Mouse (Mus musculus) testis, adult 2 months (tissue): ENCODE data around the gene Mospd3.
A peak's percentile ranks its signal among the peaks of the same experiment; 100 is the strongest.

ENCODE experiments used
- CTCF ChIP-seq: fragments of 200-500 bp; IDR thresholded peaks from 2 replicates; pipeline ENCODE4 v1.5.1; 2012; ENCODE audit warnings: low read depth, mild to moderate bottlenecking, inconsistent platforms, low read length, moderate library complexity; ENCODE audit not compliant: control insufficient read depth, insufficient read depth, insufficient replicate concordance
- POLR2A ChIP-seq: fragments of 200-500 bp; IDR thresholded peaks from 2 replicates; pipeline ENCODE4 v1.6.1; 2012; ENCODE audit warnings: low read depth, mild to moderate bottlenecking, inconsistent platforms, low read length, moderate library complexity; ENCODE audit not compliant: control insufficient read depth

GRCm38 (mm10) chr5:137628498-137629305, 27.8 kb upstream of the Mospd3 start, which contains the start of the genes Fbxo24, Lrch4 and Gm20605:
- no peak for TF ChIP-seq CTCF
- peak; percentile 95 for TF ChIP-seq POLR2A
